Mouse (Mus musculus) lung, postnatal 0 days (tissue): ENCODE measurements around the gene Pih1d1. TPM values are rescaled to one million over a fixed set of nuclear protein-coding genes. Genes with fewer than 3 reads are reported as not detected.
"Not testable (repeated sequence)": the region's sequence is repeated elsewhere in the genome, so short reads cannot be mapped to it uniquely, and the experiment has no call there.

Experiments used
- ATAC-seq: fragments of 200-750 bp; cut with Nextera tagmentation; 2 replicates; pipeline ENCODE4 v1.8.0; 2017; ENCODE audit warnings: moderate library complexity
- DNase-seq: peaks from one replicate; pipeline ENCODE4 v3.0.0-alpha.2; 2016; ENCODE audit warnings: low spot score
- H3K27ac ChIP-seq: fragments of 300-500 bp; sonication (generic); 2 replicates; pipeline ENCODE4 v1.5.1; 2014; ENCODE audit warnings: antibody characterized with exemption, mild to moderate bottlenecking, low read length, mixed read lengths
- H3K27me3 ChIP-seq: fragments of 300-500 bp; sonication (generic); replicated peaks from 2 replicates; pipeline ENCODE4 v1.6.1; 2014; ENCODE audit warnings: low read length, mixed read lengths; ENCODE audit not compliant: insufficient read depth
- H3K36me3 ChIP-seq: fragments of 300-500 bp; sonication (generic); 2 replicates; pipeline ENCODE4 v1.6.1; 2014; ENCODE audit warnings: low read length, mixed read lengths; ENCODE audit not compliant: insufficient read depth
- H3K4me1 ChIP-seq: fragments of 300-500 bp; sonication (generic); 2 replicates; pipeline ENCODE4 v1.6.1; 2014; ENCODE audit warnings: antibody characterized with exemption, low read depth, low read length, mixed read lengths; ENCODE audit not compliant: insufficient read depth
- H3K4me2 ChIP-seq: fragments of 300-500 bp; sonication (generic); replicated peaks from 2 replicates; pipeline ENCODE4 v1.6.1; 2014; ENCODE audit warnings: low read depth, mild to moderate bottlenecking, low read length, moderate library complexity, mixed read lengths
- H3K4me3 ChIP-seq: fragments of 300-500 bp; sonication (generic); 2 replicates; pipeline ENCODE4 v1.5.1; 2014; ENCODE audit warnings: low read depth, low read length
- H3K9ac ChIP-seq: fragments of 300-500 bp; sonication (generic); replicated peaks from 2 replicates; pipeline ENCODE4 v1.6.1; 2014; ENCODE audit warnings: low read depth, mild to moderate bottlenecking
- H3K9me3 ChIP-seq: fragments of 300-500 bp; sonication (generic); 2 replicates; pipeline ENCODE4 v1.6.1; 2016; ENCODE audit warnings: low read length, mixed read lengths
- CTCF ChIP-seq: IDR thresholded peaks from 2 replicates; pipeline ENCODE4 v1.5.1; 2016; ENCODE audit warnings: antibody characterized with exemption, mild to moderate bottlenecking
- EP300 ChIP-seq: IDR thresholded peaks from 2 replicates; pipeline ENCODE4 v1.6.1; 2016; ENCODE audit warnings: antibody characterized with exemption, mild to moderate bottlenecking, control low read depth
- WGBS: fragments of 180-500 bp; shearing (Covaris S2); extraction: QIAGEN DNeasy Blood & Tissue Kit; methylation state at CpG from one replicate; pipeline ENCODE4 v1.1.7; 2014; 5-methylcytosine and 5-hydroxymethylcytosine counted together
- polyA plus RNA-seq: library from polyadenylated mRNA; unstranded; fragments of >200 nt; fragmentation: Nextera tagmentation; extraction: Ambion mirVana; gene quantifications from 2 replicates; pipeline ENCODE4 v1.2.1, GENCODE M21; 2015

Pih1d1 gene
- polyA plus RNA-seq: 51.7 and 58.4 TPM in 2 replicates

GRCm38 (mm10) chr7:45154096-45154992, at the start of gene Pih1d1, which contains the start of gene Aldh16a1:
Pih1d1 (plus strand) TSS chr7:45154303.
Aldh16a1 (minus strand) TSS chr7:45154584.
- Histone ChIP-seq H3K4me3 (peak within 1 kb of the TSS; percentile 71), H3K9me3 (no peaks in the 10 kb centered on the region), H3K27me3 (no peaks in the 10 kb centered on the region), H3K36me3 (no peaks in the 10 kb centered on the region), H3K4me2 (peak within 1 kb of the TSS; percentile 58), H3K4me1 (no peaks in the 10 kb centered on the region), H3K9ac (peak within 1 kb of the TSS; percentile 67), H3K27ac (peak within 1 kb of the TSS; percentile 94)
- 2% methylated on average over 68 of the region's 69 CpGs for WGBS
- DNase-seq: peak; percentile 98
- ATAC-seq: peak; percentile 95
- TF ChIP-seq EP300 (no peak), CTCF (peak; percentile 80)

GRCm38 (mm10) chr7:45104941-45105340, 49.2 kb upstream of the Pih1d1 start:
- Histone ChIP-seq H3K36me3 (no peaks in the 10 kb centered on the region), H3K27ac (no peak overlapping the region), H3K4me3 (no peak overlapping the region), H3K27me3 (no peaks in the 10 kb centered on the region), H3K4me1 (peaks cover 4% of the 10 kb centered on the region; the same call in 1 of the 2 replicates), H3K9me3 (no peaks in the 10 kb centered on the region), H3K4me2 (no peak overlapping the region), H3K9ac (no peak overlapping the region)
- ATAC-seq (no peak), DNase-seq (no peak)
- 64% methylated on average over 5 of the region's 5 CpGs for WGBS
- no peak for TF ChIP-seq EP300
- TF ChIP-seq CTCF: no peak

GRCm38 (mm10) chr7:45105491-45105890, 48.6 kb upstream of the Pih1d1 start:
- DNase-seq (no peak), ATAC-seq (no peak)
- Histone ChIP-seq H3K9ac (no peak overlapping the region), H3K4me2 (no peak overlapping the region), H3K27ac (no peak overlapping the region), H3K9me3 (no peaks in the 10 kb centered on the region), H3K36me3 (no peaks in the 10 kb centered on the region), H3K27me3 (no peaks in the 10 kb centered on the region), H3K4me3 (no peak overlapping the region), H3K4me1 (peaks cover 4% of the 10 kb centered on the region; the same call in 1 of the 2 replicates)
- TF ChIP-seq CTCF (no peak), EP300 (no peak)
- WGBS: 71% methylated on average over 8 of the region's 8 CpGs

GRCm38 (mm10) chr7:45106441-45106840, 47.7 kb upstream of the Pih1d1 start:
- ATAC-seq (no peak), DNase-seq (no peak)
- no peak for TF ChIP-seq EP300
- TF ChIP-seq CTCF: no peak
- Histone ChIP-seq H3K36me3 (no peaks in the 10 kb centered on the region), H3K9ac (no peak overlapping the region), H3K4me3 (no peak overlapping the region), H3K9me3 (no peaks in the 10 kb centered on the region), H3K4me1 (peaks cover 4% of the 10 kb centered on the region; the same call in 1 of the 2 replicates), H3K4me2 (no peak overlapping the region), H3K27me3 (no peaks in the 10 kb centered on the region), H3K27ac (no peak overlapping the region)
- 60% methylated on average over 6 of the region's 6 CpGs for WGBS

GRCm38 (mm10) chr7:45107052-45107645, 47.0 kb upstream of the Pih1d1 start:
- Histone ChIP-seq H3K4me2 (no peak overlapping the region), H3K9me3 (no peaks in the 10 kb centered on the region), H3K27me3 (no peaks in the 10 kb centered on the region), H3K4me3 (no peak overlapping the region), H3K4me1 (peaks cover 4% of the 10 kb centered on the region; the same call in 1 of the 2 replicates), H3K9ac (no peak overlapping the region), H3K36me3 (no peaks in the 10 kb centered on the region), H3K27ac (no peak overlapping the region)
- WGBS: 57% methylated on average over 5 of the region's 5 CpGs
- ATAC-seq (no peak), DNase-seq (no peak)
- TF ChIP-seq CTCF (no peak), EP300 (no peak)

- H3K27me3 ChIP-seq, H3K27ac ChIP-seq, DNase-seq, H3K4me3 ChIP-seq, ATAC-seq, H3K9ac ChIP-seq, H3K4me1 ChIP-seq, H3K9me3 ChIP-seq, H3K36me3 ChIP-seq, H3K4me2 ChIP-seq: not testable (repeated sequence)
- WGBS: 83% methylated on average over 4 of the region's 4 CpGs
Observed at GRCm38 (mm10) chr7:45110089-45110488, 44.0 kb upstream of the Pih1d1 start.
